Comparison of ENCODE assay signal across 8 mouse cellular contexts in the genomic region with DNA sequence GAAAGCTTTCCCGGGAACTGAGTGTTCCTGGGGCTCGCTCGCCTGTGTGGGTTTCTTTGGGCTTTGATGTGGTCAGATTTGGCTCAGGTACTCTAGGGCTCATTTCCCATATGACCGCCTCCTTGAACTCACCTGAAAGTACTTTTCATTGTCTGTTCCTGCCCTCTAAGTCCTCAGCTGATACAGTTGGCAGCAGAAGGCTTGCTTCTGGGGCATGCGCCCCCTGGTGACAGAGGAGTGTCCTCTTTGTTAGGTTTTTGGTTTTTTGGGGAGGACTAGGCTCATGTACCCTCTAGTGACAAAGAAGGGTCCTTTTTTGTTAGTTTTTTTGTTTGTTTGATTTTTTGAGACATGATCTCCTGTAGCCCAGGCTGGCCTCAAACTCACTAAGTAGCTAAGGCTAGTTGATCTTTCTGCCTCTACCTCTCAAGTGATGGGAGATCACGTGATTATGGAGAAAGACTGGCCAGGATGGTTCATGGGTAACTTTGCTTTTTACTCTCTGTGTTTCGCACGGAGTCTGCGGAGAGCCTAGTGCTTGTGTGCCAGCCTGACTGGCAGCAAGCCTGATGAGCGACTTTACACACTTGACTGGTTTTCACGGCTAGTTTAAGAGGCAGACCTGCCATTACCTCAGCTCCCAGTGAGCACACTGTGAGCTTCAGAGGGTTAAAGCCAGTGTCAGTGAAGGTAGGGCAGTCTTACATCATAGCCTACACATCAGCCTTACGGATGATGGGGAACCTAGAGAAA. TPM values are rescaled to one million over a fixed set of nuclear protein-coding genes. Genes with fewer than 3 reads are reported as not detected.
DNase-seq lines count a peak whose midpoint lies in the region; ATAC-seq lines count a peak whose summit lies in the region.

No protein-coding gene starts in this region.

- no peak overlapping the region for H3K4me3 ChIP-seq in midbrain, embryonic 10.5 days
- H3K4me3 ChIP-seq in midbrain, embryonic 16.5 days (ENCODE audit: low read depth, low read length), result no peak overlapping the region
- H3K4me3 ChIP-seq in liver, embryonic 13.5 days (replicated peaks), result no peak overlapping the region

- DNase-seq in midbrain, embryonic 10.5 days (ENCODE audit: low spot score), result peak; percentile 62
- DNase-seq in ZHBTc4 (ENCODE audit: low read depth, low spot score), result peak; percentile 85
- peak; percentile 72 for DNase-seq in heart, postnatal 4 days
- peak; percentile 48 for DNase-seq in liver, embryonic 13.5 days
- peak; percentile 20 for DNase-seq in retina, postnatal 7 days (ENCODE audit: low read depth, low spot score)
- DNase-seq in yolk sac, embryonic 10.5 days (ENCODE audit: low spot score), result peak; percentile 40

- peaks cover 66% of the 10 kb centered on the region for H3K36me3 ChIP-seq in midbrain, embryonic 10.5 days
- no peaks in the 10 kb centered on the region for H3K36me3 ChIP-seq in midbrain, embryonic 16.5 days (ENCODE audit: control insufficient read depth, insufficient read depth, low read length)
- H3K36me3 ChIP-seq in liver, embryonic 13.5 days, result peaks cover 61% of the 10 kb centered on the region

- H3K27me3 ChIP-seq in midbrain, embryonic 10.5 days (ENCODE audit: low read depth, poor library complexity, severe bottlenecking), result no peaks in the 10 kb centered on the region
- no peaks in the 10 kb centered on the region for H3K27me3 ChIP-seq in midbrain, embryonic 16.5 days (ENCODE audit: control insufficient read depth, insufficient read depth, low read depth, low read length)
- no peaks in the 10 kb centered on the region for H3K27me3 ChIP-seq in liver, embryonic 13.5 days

- no peak overlapping the region for H3K4me2 ChIP-seq in midbrain, embryonic 16.5 days (ENCODE audit: low read length)
- H3K4me2 ChIP-seq in liver, embryonic 13.5 days, result no peak overlapping the region

- peaks cover 7% of the 10 kb centered on the region; the same call in 1 of the 2 replicates for H3K4me1 ChIP-seq in midbrain, embryonic 10.5 days
- H3K4me1 ChIP-seq in midbrain, embryonic 16.5 days (ENCODE audit: control insufficient read depth, insufficient read depth, low read length), result no peaks in the 10 kb centered on the region
- H3K4me1 ChIP-seq in liver, embryonic 13.5 days (replicated peaks), result peaks cover 34% of the 10 kb centered on the region

- H3K9me3 ChIP-seq in midbrain, embryonic 10.5 days (replicated peaks), result no peaks in the 10 kb centered on the region
- H3K9me3 ChIP-seq in midbrain, embryonic 16.5 days (replicated peaks; ENCODE audit: control insufficient read depth, low read length, poor library complexity, severe bottlenecking), result no peaks in the 10 kb centered on the region
- no peaks in the 10 kb centered on the region for H3K9me3 ChIP-seq in liver, embryonic 13.5 days (replicated peaks)

- WGBS in midbrain, embryonic 10.5 days, result 74% methylated on average over 12 of the region's 12 CpGs
- 75% methylated on average over 12 of the region's 12 CpGs for WGBS in midbrain, embryonic 16.5 days
- 71% methylated on average over 12 of the region's 12 CpGs for WGBS in liver, embryonic 13.5 days (ENCODE audit: insufficient replicate concordance)

- ATAC-seq in midbrain, embryonic 16.5 days, result no peak
- peak; percentile 64 for ATAC-seq in common myeloid progenitor, adult 5-6 weeks (replicated peaks; ENCODE audit: low read depth, poor library complexity, severe bottlenecking)
- no peak for ATAC-seq in liver, embryonic 13.5 days (ENCODE audit: low read depth)

- no peak overlapping the region for H3K27ac ChIP-seq in midbrain, embryonic 10.5 days (replicated peaks)
- H3K27ac ChIP-seq in midbrain, embryonic 16.5 days (ENCODE audit: low read length), result no peak overlapping the region
- H3K27ac ChIP-seq in liver, embryonic 13.5 days, result no peak overlapping the region

- H3K9ac ChIP-seq in midbrain, embryonic 16.5 days (ENCODE audit: low read depth, low read length), result no peak overlapping the region
- H3K9ac ChIP-seq in liver, embryonic 13.5 days, result no peak overlapping the region

RNA-seq across cellular contexts. Expression of a gene that starts 2.1 kb away (rescaled TPM):
- polyA plus RNA-seq in midbrain, embryonic 10.5 days (2016; fragmentation: Nextera tagmentation; extraction: Ambion mirVana), result 44.8 and 49.3 TPM in 2 replicates
- 29.2 and 32.5 TPM in 2 replicates for polyA plus RNA-seq in midbrain, embryonic 16.5 days (2015; fragmentation: Nextera tagmentation; extraction: Ambion mirVana)
- 24.1 and 30.9 TPM in 2 replicates for total RNA-seq in common myeloid progenitor, adult 5-6 weeks (2017)
- 10 to 100 TPM; 22.8 to 25.9 TPM for total RNA-seq in heart, postnatal 4 days (2021)
- 30.2 and 34.0 TPM in 2 replicates for polyA plus RNA-seq in liver, embryonic 13.5 days (2015; fragmentation: Nextera tagmentation; extraction: Ambion mirVana)

RNA-seq across cellular contexts. Expression of a gene that starts 32.2 kb away (rescaled TPM):
- polyA plus RNA-seq in midbrain, embryonic 10.5 days (2016; fragmentation: Nextera tagmentation; extraction: Ambion mirVana), result 43.0 and 44.8 TPM in 2 replicates
- 32.4 and 35.0 TPM in 2 replicates for polyA plus RNA-seq in midbrain, embryonic 16.5 days (2015; fragmentation: Nextera tagmentation; extraction: Ambion mirVana)
- total RNA-seq in common myeloid progenitor, adult 5-6 weeks (2017), result 14.8 and 27.8 TPM in 2 replicates
- 10 to 100 TPM; 36.6 to 40.2 TPM for total RNA-seq in heart, postnatal 4 days (2021)
- polyA plus RNA-seq in liver, embryonic 13.5 days (2015; fragmentation: Nextera tagmentation; extraction: Ambion mirVana), result 28.7 and 29.3 TPM in 2 replicates

RNA-seq across cellular contexts. Expression of a gene that starts 33.1 kb away (rescaled TPM):
- 142 and 148 TPM in 2 replicates for polyA plus RNA-seq in midbrain, embryonic 10.5 days (2016; fragmentation: Nextera tagmentation; extraction: Ambion mirVana)
- 89.5 and 91.3 TPM in 2 replicates for polyA plus RNA-seq in midbrain, embryonic 16.5 days (2015; fragmentation: Nextera tagmentation; extraction: Ambion mirVana)
- total RNA-seq in common myeloid progenitor, adult 5-6 weeks (2017), result 78.3 and 91.3 TPM in 2 replicates
- 10 to 100 TPM; 42.4 to 43.7 TPM for total RNA-seq in heart, postnatal 4 days (2021)
- polyA plus RNA-seq in liver, embryonic 13.5 days (2015; fragmentation: Nextera tagmentation; extraction: Ambion mirVana), result 51.6 and 64.4 TPM in 2 replicates

RNA-seq across cellular contexts. Expression of a gene that starts 55.1 kb away (rescaled TPM):
- 42.2 and 42.8 TPM in 2 replicates for polyA plus RNA-seq in midbrain, embryonic 10.5 days (2016; fragmentation: Nextera tagmentation; extraction: Ambion mirVana)
- 16.0 and 17.8 TPM in 2 replicates for polyA plus RNA-seq in midbrain, embryonic 16.5 days (2015; fragmentation: Nextera tagmentation; extraction: Ambion mirVana)
- 55.2 and 61.6 TPM in 2 replicates for total RNA-seq in common myeloid progenitor, adult 5-6 weeks (2017)
- 10 to 100 TPM; 40.0 to 40.2 TPM for total RNA-seq in heart, postnatal 4 days (2021)
- polyA plus RNA-seq in liver, embryonic 13.5 days (2015; fragmentation: Nextera tagmentation; extraction: Ambion mirVana), result 18.1 and 22.2 TPM in 2 replicates

Comparison
In these comparisons a context has a peak if more than half of its experiments do, and no peak if none do; other contexts are left out.
1. DNase-seq: peak in every context shown above with its lines; median percentile 85 in ZHBTc4; 72 in heart, postnatal 4 days; 62 in midbrain, embryonic 10.5 days; 48 in liver, embryonic 13.5 days; 40 in yolk sac, embryonic 10.5 days; 20 in retina, postnatal 7 days.